Mouse (Mus musculus): Measurements from ENCODE around the gene Dscaml1.

DNA sequence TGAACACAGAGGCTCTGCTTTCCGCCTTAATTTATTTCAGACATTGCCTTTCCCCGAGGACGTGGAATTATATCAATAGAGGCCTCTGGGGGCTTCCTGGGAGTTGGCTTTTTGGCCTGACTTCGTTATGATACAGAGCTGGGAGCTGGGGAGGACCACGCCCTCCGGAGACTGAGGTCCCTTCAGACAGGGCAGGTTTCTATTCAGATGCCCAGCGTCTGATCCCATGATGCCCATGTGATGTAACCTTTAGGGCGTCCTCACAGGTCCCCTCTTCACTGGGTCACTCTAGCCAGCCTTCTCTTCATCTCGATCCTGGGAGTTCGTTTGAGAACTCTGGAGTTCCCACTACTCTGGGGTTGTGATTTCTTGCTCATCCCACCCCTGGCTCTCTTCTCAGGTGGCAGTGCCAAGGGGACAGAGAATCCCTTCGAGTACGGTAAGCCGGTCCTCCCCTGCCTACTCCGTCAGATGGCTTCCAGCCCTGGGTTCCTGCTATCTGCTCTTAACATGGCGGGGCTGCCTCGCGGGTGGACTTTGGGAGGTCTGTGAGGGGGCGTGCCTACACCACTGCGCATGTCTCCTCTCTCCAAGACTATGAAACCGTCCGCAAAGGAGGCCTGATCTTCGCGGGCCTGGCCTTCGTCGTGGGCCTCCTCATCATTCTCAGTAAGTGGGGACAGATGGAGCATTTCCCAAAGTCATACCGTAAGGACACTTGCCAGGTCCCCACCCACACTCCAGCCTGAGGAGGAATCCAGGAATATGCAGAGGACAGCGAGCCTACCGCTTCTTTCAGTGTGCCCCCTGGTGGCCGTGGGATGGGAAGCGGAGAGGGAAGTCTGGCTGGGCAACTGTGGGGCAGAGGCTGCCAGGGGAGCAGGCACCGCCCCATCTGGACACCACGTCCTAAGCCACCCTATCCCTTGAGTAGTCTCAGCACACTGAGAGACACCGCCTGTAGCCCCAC is 18.4 kb upstream of the Dscaml1 start:
- TF ChIP-seq POLR2A (IDR thresholded peaks at IDR 0.05; ENCODE audit: borderline replicate concordance, control insufficient read depth, low read depth, low read length) = no peak
- TF ChIP-seq CTCF (IDR thresholded peaks at IDR 0.05; ENCODE audit: control insufficient read depth, insufficient read depth, low read length) = peak; percentile 75
